Mouse (Mus musculus): ENCODE results near the gene Kyat3. TPM values are rescaled to one million over a fixed set of nuclear protein-coding genes. Genes with fewer than 3 reads are reported as not detected.

The Kyat3 gene
- polyA plus RNA-seq, 1 experiment from 2014 or later: 17.8 TPM

DNA sequence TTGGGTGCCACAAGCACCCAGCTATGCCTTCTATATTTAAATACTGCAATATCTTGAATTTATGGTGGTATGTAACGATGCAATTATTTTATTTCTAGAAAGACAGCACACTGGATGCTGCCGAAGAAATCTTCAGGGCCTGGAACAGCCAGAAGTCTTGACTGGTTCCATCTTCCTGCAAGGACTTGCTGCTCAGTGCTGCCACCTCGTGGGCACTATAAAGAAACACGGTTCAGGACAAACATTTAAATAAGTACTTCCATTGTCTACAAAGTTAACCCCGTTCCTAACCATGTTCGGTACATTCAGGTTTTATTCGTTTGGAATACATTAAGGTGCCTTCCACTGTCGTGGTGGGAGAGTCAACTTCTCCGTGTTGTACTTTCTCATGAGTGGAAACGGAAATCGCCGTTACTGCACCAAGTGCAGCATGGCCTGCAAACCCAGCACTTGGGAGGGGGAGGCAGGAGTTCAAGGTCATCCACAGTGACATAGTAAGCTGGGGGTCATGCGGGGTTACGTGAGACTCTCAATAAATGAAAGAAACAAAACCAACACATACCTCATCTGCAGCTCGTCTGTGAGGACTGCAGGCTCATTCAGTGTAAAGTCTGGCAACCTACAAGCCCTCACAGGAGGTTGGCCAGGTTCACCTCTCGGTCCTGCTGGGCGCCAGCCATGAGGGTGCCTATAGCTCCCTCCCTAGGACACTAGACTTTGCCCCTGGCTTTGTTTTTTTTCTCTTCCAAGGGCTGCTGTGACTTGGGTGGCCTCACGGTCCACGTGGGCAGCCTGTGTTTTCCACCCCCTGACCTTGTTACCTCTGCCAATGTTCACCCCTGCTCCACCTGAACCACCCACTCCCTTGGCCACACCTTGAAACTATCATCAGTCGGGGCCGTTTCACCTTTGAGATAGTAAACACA is 43.4 kb downstream of the Kyat3 start:
- ATAC-seq: peak; percentile 79

GRCm38 (mm10) chr3:142745076-142745475 is 44.2 kb downstream of the Kyat3 start:
- Histone ChIP-seq H3K9ac (ENCODE audit: low read depth, low read length) (no peak overlapping the region), H3K27me3 (replicated peaks; ENCODE audit: control insufficient read depth, insufficient read depth, low read length) (no peaks in the 10 kb centered on the region), H3K27ac (ENCODE audit: low read length) (no peak overlapping the region), H3K4me2 (ENCODE audit: low read depth, low read length) (no peak overlapping the region), H3K4me3 (ENCODE audit: low read length) (no peak overlapping the region), H3K9me3 (ENCODE audit: control insufficient read depth, low read length) (no peaks in the 10 kb centered on the region), H3K4me1 (ENCODE audit: control insufficient read depth, insufficient read depth, low read length) (no peaks in the 10 kb centered on the region), H3K36me3 (ENCODE audit: control insufficient read depth, insufficient read depth, low read length) (no peaks in the 10 kb centered on the region)
- ATAC-seq: peak; percentile 21; the same call in 1 of the 2 replicates
- WGBS: 95% methylated on average over 2 of the region's 2 CpGs

More for the DNA sequence above, 43.4 kb downstream of the Kyat3 start:
- WGBS: 55% methylated on average over 21 of the region's 21 CpGs
- no peak overlapping the region for H3K4me2 ChIP-seq (ENCODE audit: low read depth, low read length)
- H3K4me1 ChIP-seq (ENCODE audit: control insufficient read depth, insufficient read depth, low read length): no peaks in the 10 kb centered on the region
- H3K27me3 ChIP-seq (replicated peaks; ENCODE audit: control insufficient read depth, insufficient read depth, low read length): no peaks in the 10 kb centered on the region
- no peaks in the 10 kb centered on the region for H3K9me3 ChIP-seq (ENCODE audit: control insufficient read depth, low read length)
- H3K9ac ChIP-seq (ENCODE audit: low read depth, low read length): no peak overlapping the region
- no peaks in the 10 kb centered on the region for H3K36me3 ChIP-seq (ENCODE audit: control insufficient read depth, insufficient read depth, low read length)
- H3K27ac ChIP-seq (ENCODE audit: low read length): no peak overlapping the region
- no peak overlapping the region for H3K4me3 ChIP-seq (ENCODE audit: low read length)

GRCm38 (mm10) chr3:142747673-142748072 is 46.8 kb downstream of the Kyat3 start:
- H3K4me2 ChIP-seq (ENCODE audit: low read depth, low read length): no peak overlapping the region
- no peak overlapping the region for H3K27ac ChIP-seq (ENCODE audit: low read length)
- H3K9me3 ChIP-seq (ENCODE audit: control insufficient read depth, low read length): no peaks in the 10 kb centered on the region
- H3K27me3 ChIP-seq (replicated peaks; ENCODE audit: control insufficient read depth, insufficient read depth, low read length): no peaks in the 10 kb centered on the region
- 96% methylated on average over 7 of the region's 7 CpGs for WGBS
- no peaks in the 10 kb centered on the region for H3K4me1 ChIP-seq (ENCODE audit: control insufficient read depth, insufficient read depth, low read length)
- no peaks in the 10 kb centered on the region for H3K36me3 ChIP-seq (ENCODE audit: control insufficient read depth, insufficient read depth, low read length)
- no peak overlapping the region for H3K4me3 ChIP-seq (ENCODE audit: low read length)
- no peak overlapping the region for H3K9ac ChIP-seq (ENCODE audit: low read depth, low read length)
- ATAC-seq: no peak

DNA sequence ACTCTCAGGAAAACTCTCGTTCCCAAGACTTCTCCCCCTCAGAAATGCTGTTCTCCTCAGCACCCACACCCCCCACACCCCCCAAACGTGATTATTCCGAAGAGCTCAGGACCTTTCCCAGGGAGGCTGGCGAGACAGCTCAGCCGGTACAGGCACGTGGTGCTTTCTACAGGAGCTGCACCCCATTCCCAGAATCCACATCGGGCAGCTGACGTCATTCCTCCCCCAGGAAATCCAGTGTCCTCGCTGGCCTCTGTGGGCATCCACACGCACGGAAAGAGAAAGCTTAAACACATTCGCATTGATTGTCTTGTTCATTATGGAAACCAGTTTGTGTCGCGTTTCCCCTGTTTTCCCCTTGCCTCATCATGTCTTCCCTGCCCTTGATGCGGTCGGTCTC is 48.3 kb downstream of the Kyat3 start:
- 86% methylated on average over 16 of the region's 16 CpGs for whole genome bisulfite sequencing
- no peak overlapping the region for H3K4me2 ChIP-seq (ENCODE audit: low read depth, low read length)
- no peak overlapping the region for H3K4me3 ChIP-seq (ENCODE audit: low read length)
- H3K4me1 ChIP-seq (ENCODE audit: control insufficient read depth, insufficient read depth, low read length): no peaks in the 10 kb centered on the region
- no peak overlapping the region for H3K9ac ChIP-seq (ENCODE audit: low read depth, low read length)
- no peaks in the 10 kb centered on the region for H3K36me3 ChIP-seq (ENCODE audit: control insufficient read depth, insufficient read depth, low read length)
- ATAC-seq: no peak
- no peak overlapping the region for H3K27ac ChIP-seq (ENCODE audit: low read length)
- H3K9me3 ChIP-seq (ENCODE audit: control insufficient read depth, low read length): no peaks in the 10 kb centered on the region
- no peaks in the 10 kb centered on the region for H3K27me3 ChIP-seq (replicated peaks; ENCODE audit: control insufficient read depth, insufficient read depth, low read length)

GRCm38 (mm10) chr3:142755132-142755867 is 54.4 kb downstream of the Kyat3 start:
- Histone ChIP-seq H3K4me2 (ENCODE audit: low read depth, low read length) (no peak overlapping the region), H3K9me3 (ENCODE audit: control insufficient read depth, low read length) (no peaks in the 10 kb centered on the region), H3K4me3 (ENCODE audit: low read length) (no peak overlapping the region), H3K27me3 (replicated peaks; ENCODE audit: control insufficient read depth, insufficient read depth, low read length) (no peaks in the 10 kb centered on the region), H3K36me3 (ENCODE audit: control insufficient read depth, insufficient read depth, low read length) (no peaks in the 10 kb centered on the region), H3K4me1 (ENCODE audit: control insufficient read depth, insufficient read depth, low read length) (no peaks in the 10 kb centered on the region), H3K27ac (ENCODE audit: low read length) (no peak overlapping the region), H3K9ac (ENCODE audit: low read depth, low read length) (no peak overlapping the region)
- no peak for ATAC-seq
- 82% methylated on average over 18 of the region's 18 CpGs for WGBS

GRCm38 (mm10) chr3:142757841-142758240 is 57.0 kb downstream of the Kyat3 start:
- H3K9ac ChIP-seq (ENCODE audit: low read depth, low read length): no peak overlapping the region
- H3K27ac ChIP-seq (ENCODE audit: low read length): no peak overlapping the region
- no peaks in the 10 kb centered on the region for H3K36me3 ChIP-seq (ENCODE audit: control insufficient read depth, insufficient read depth, low read length)
- H3K9me3 ChIP-seq (ENCODE audit: control insufficient read depth, low read length): no peaks in the 10 kb centered on the region
- no peaks in the 10 kb centered on the region for H3K4me1 ChIP-seq (ENCODE audit: control insufficient read depth, insufficient read depth, low read length)
- H3K4me2 ChIP-seq (ENCODE audit: low read depth, low read length): no peak overlapping the region
- whole genome bisulfite sequencing: 47% methylated on average over 12 of the region's 12 CpGs
- no peak overlapping the region for H3K4me3 ChIP-seq (ENCODE audit: low read length)
- peak; percentile 69; the same call in 1 of the 2 replicates for ATAC-seq
- no peaks in the 10 kb centered on the region for H3K27me3 ChIP-seq (replicated peaks; ENCODE audit: control insufficient read depth, insufficient read depth, low read length)

GRCm38 (mm10) chr3:142758593-142758992 is 57.7 kb downstream of the Kyat3 start:
- 82% methylated on average over 7 of the region's 7 CpGs for WGBS
- Histone ChIP-seq H3K9ac (ENCODE audit: low read depth, low read length) (no peak overlapping the region), H3K36me3 (ENCODE audit: control insufficient read depth, insufficient read depth, low read length) (no peaks in the 10 kb centered on the region), H3K27ac (ENCODE audit: low read length) (no peak overlapping the region), H3K4me1 (ENCODE audit: control insufficient read depth, insufficient read depth, low read length) (no peaks in the 10 kb centered on the region), H3K4me2 (ENCODE audit: low read depth, low read length) (no peak overlapping the region), H3K27me3 (replicated peaks; ENCODE audit: control insufficient read depth, insufficient read depth, low read length) (no peaks in the 10 kb centered on the region), H3K4me3 (ENCODE audit: low read length) (no peak overlapping the region), H3K9me3 (ENCODE audit: control insufficient read depth, low read length) (no peaks in the 10 kb centered on the region)
- no peak for ATAC-seq

- Histone ChIP-seq H3K4me3 (ENCODE audit: low read length) (no peak overlapping the region), H3K9ac (ENCODE audit: low read depth, low read length) (no peak overlapping the region), H3K27ac (ENCODE audit: low read length) (no peak overlapping the region), H3K36me3 (ENCODE audit: control insufficient read depth, insufficient read depth, low read length) (no peaks in the 10 kb centered on the region), H3K4me2 (ENCODE audit: low read depth, low read length) (no peak overlapping the region), H3K4me1 (ENCODE audit: control insufficient read depth, insufficient read depth, low read length) (no peaks in the 10 kb centered on the region), H3K9me3 (ENCODE audit: control insufficient read depth, low read length) (no peaks in the 10 kb centered on the region), H3K27me3 (replicated peaks; ENCODE audit: control insufficient read depth, insufficient read depth, low read length) (no peaks in the 10 kb centered on the region)
- no peak for ATAC-seq
- WGBS: 75% methylated on average over 6 of the region's 6 CpGs
These were observed 59.5 kb downstream of the Kyat3 start for GRCm38 (mm10) chr3:142760356-142760755.

DNA sequence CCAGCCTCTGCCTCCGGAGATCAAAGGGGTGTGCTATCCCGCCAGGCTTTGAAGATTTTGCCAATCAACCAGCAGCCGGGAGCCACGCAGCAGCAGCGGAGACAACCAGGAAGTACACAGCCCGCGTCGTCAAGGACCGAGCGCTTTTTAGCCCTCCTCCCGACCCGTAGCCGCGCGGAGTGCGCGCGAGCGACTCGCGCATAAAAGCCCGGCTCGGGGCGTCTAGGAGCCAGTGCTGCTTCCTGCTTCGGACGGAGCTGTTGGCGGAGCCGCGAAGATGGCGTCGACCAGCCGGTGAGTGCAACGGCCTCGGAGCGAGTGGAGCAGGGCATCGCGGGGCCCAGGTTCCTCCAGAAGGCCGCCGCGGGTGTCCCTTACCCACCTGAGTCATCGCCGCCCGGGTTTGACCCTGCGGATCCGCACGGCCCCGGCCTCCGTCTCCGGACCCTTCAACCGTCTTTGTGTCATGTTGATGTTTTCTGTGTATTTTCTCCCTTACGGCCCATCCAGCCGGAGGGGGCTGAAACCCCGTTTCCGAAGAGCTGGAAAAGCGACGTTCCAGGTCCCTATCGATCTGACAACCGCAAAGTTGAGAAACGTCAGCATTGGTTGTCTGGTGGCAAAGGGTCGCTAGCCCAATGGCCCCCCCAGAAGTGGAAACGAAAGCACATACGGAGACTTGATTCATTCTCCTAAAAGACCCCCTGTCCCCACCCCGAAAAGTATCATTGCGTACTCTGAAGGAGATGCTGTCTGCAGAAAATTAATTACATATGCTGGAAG is 64.3 kb downstream of the Kyat3 start, which contains the start of gene Gtf2b:
Gene Gtf2b, plus strand, starts transcription at position 51 of the 783 bp plus-strand sequence.
- WGBS: under 1% methylated on average over 64 of the region's 64 CpGs
- no peaks in the 10 kb centered on the region for H3K36me3 ChIP-seq (ENCODE audit: control insufficient read depth, insufficient read depth, low read length)
- peak; percentile 100 for ATAC-seq

More for the DNA sequence above, 64.3 kb downstream of the Kyat3 start, which contains the start of gene Gtf2b:
- H3K9me3 ChIP-seq (ENCODE audit: control insufficient read depth, low read length): no peaks in the 10 kb centered on the region
- no peaks in the 10 kb centered on the region for H3K27me3 ChIP-seq (replicated peaks; ENCODE audit: control insufficient read depth, insufficient read depth, low read length)
- H3K4me3 ChIP-seq (ENCODE audit: low read length): peak within 1 kb of the TSS; percentile 78
- peak within 1 kb of the TSS; percentile 81 for H3K27ac ChIP-seq (ENCODE audit: low read length)
- H3K9ac ChIP-seq (ENCODE audit: low read depth, low read length): peak within 1 kb of the TSS; percentile 94
- peaks cover 7% of the 10 kb centered on the region for H3K4me1 ChIP-seq (ENCODE audit: control insufficient read depth, insufficient read depth, low read length)
- H3K4me2 ChIP-seq (ENCODE audit: low read depth, low read length): peak within 1 kb of the TSS; percentile 61

Measured in intestine, embryonic 16.5 days (tissue).